Mouse (Mus musculus) stomach, embryonic 14.5 days (tissue): Measurements from ENCODE around the gene Cul9. TPM values are rescaled to one million over a fixed set of nuclear protein-coding genes. Genes with fewer than 3 reads are reported as not detected.

Source experiments
- ATAC-seq: fragments of 200-750 bp; cut with Nextera tagmentation; 2 replicates; pipeline ENCODE4 v1.8.0; 2017; ENCODE audit warnings: low read depth, moderate TSS enrichment; ENCODE audit not compliant: insufficient number of reproducible peaks, insufficient read depth, low FRiP score
- H3K27ac ChIP-seq: fragments of 300-500 bp; sonication (generic); 2 replicates; pipeline ENCODE4 v1.5.1; 2014; ENCODE audit warnings: mild to moderate bottlenecking, low read length, moderate library complexity, mixed read lengths
- H3K27me3 ChIP-seq: fragments of 300-500 bp; sonication (generic); 2 replicates; pipeline ENCODE4 v1.6.1; 2014; ENCODE audit warnings: low read length, control low read depth, mixed read lengths; ENCODE audit not compliant: control insufficient read depth, insufficient read depth
- H3K36me3 ChIP-seq: fragments of 300-500 bp; sonication (generic); 2 replicates; pipeline ENCODE4 v1.6.1; 2014; ENCODE audit warnings: mild to moderate bottlenecking, control low read depth, low read length, moderate library complexity, mixed read lengths; ENCODE audit not compliant: control insufficient read depth, insufficient read depth
- H3K4me1 ChIP-seq: fragments of 300-500 bp; sonication (generic); 2 replicates; pipeline ENCODE4 v1.6.1; 2014; ENCODE audit warnings: low read length, control low read depth, mixed read lengths; ENCODE audit not compliant: control insufficient read depth, insufficient read depth
- H3K4me2 ChIP-seq: fragments of 300-500 bp; sonication (generic); replicated peaks from 2 replicates; pipeline ENCODE4 v1.6.1; 2014; ENCODE audit warnings: low read depth, low read length, control low read depth
- H3K4me3 ChIP-seq: fragments of 300-500 bp; sonication (generic); 2 replicates; pipeline ENCODE4 v1.5.1; 2014; ENCODE audit warnings: low read depth, low read length, control low read depth
- H3K9ac ChIP-seq: fragments of 300-500 bp; sonication (generic); replicated peaks from 2 replicates; pipeline ENCODE4 v1.6.1; 2014; ENCODE audit warnings: low read depth, mild to moderate bottlenecking, control low read depth, low read length, moderate library complexity, mixed read lengths
- H3K9me3 ChIP-seq: fragments of 300-500 bp; sonication (generic); 2 replicates; pipeline ENCODE4 v1.6.1; 2016; ENCODE audit warnings: low read depth, low read length, control low read depth; ENCODE audit not compliant: control insufficient read depth
- WGBS: fragments of 180-500 bp; shearing (Covaris S2); extraction: QIAGEN DNeasy Blood & Tissue Kit; methylation state at CpG from one replicate; pipeline ENCODE4 v1.1.7; 2014; 5-methylcytosine and 5-hydroxymethylcytosine counted together
- polyA plus RNA-seq: library from polyadenylated mRNA; unstranded; fragments of >200 nt; fragmentation: Nextera tagmentation; extraction: Ambion mirVana; gene quantifications from 2 replicates; pipeline ENCODE4 v1.2.1, GENCODE M21; 2014

Gene Cul9
- polyA plus RNA-seq, 1 experiment from 2014 or later, result 5.6 TPM

- Histone ChIP-seq H3K27ac (no peak overlapping the region), H3K9ac (no peak overlapping the region; the same call in 1 of the 2 replicates), H3K4me1 (no peaks in the 10 kb centered on the region), H3K4me2 (peak overlapping the region; percentile 56), H3K9me3 (no peaks in the 10 kb centered on the region), H3K4me3 (peak overlapping the region; percentile 31), H3K27me3 (peaks cover 32% of the 10 kb centered on the region), H3K36me3 (no peaks in the 10 kb centered on the region)
- 5% methylated on average over 22 of the region's 22 CpGs for WGBS
- 0 out of 2 replicates have a peak, but pooled peaks have one; percentile 39 for ATAC-seq
These were observed 59.2 kb downstream of the Cul9 start for GRCm38 (mm10) chr17:46486995-46487394.

GRCm38 (mm10) chr17:46484461-46484875 is 61.7 kb downstream of the Cul9 start:
- no peaks in the 10 kb centered on the region for H3K9me3 ChIP-seq
- WGBS, result 21% methylated on average over 6 of the region's 6 CpGs
- H3K4me2 ChIP-seq, result 0 out of 2 replicates have a peak overlapping the region, but pooled peaks have one; percentile 41
- H3K9ac ChIP-seq, result no peak overlapping the region
- no peak overlapping the region for H3K4me3 ChIP-seq
- H3K4me1 ChIP-seq, result no peaks in the 10 kb centered on the region
- peaks cover 32% of the 10 kb centered on the region for H3K27me3 ChIP-seq
- no peak overlapping the region for H3K27ac ChIP-seq
- H3K36me3 ChIP-seq, result no peaks in the 10 kb centered on the region
- no peak for ATAC-seq

GRCm38 (mm10) chr17:46484021-46484431 is 62.2 kb downstream of the Cul9 start:
- Histone ChIP-seq H3K4me2 (peak overlapping the region; percentile 41), H3K9me3 (no peaks in the 10 kb centered on the region), H3K9ac (no peak overlapping the region), H3K27me3 (peaks cover 32% of the 10 kb centered on the region), H3K36me3 (no peaks in the 10 kb centered on the region), H3K27ac (no peak overlapping the region), H3K4me1 (no peaks in the 10 kb centered on the region), H3K4me3 (peak overlapping the region; percentile 18)
- WGBS, result 3% methylated on average over 13 of the region's 13 CpGs
- ATAC-seq, result no peak

- no peak overlapping the region for H3K9ac ChIP-seq
- H3K4me2 ChIP-seq, result peak overlapping the region; percentile 41
- H3K4me3 ChIP-seq, result peak overlapping the region; percentile 18
- WGBS, result under 1% methylated on average over 16 of the region's 16 CpGs
- no peaks in the 10 kb centered on the region for H3K9me3 ChIP-seq
- no peak overlapping the region for H3K27ac ChIP-seq
- H3K36me3 ChIP-seq, result no peaks in the 10 kb centered on the region
- peaks cover 32% of the 10 kb centered on the region for H3K27me3 ChIP-seq
- peak; percentile 38; the same call in 1 of the 2 replicates for ATAC-seq
- no peaks in the 10 kb centered on the region for H3K4me1 ChIP-seq
These were observed 62.6 kb downstream of the Cul9 start for GRCm38 (mm10) chr17:46483561-46484001.

- Histone ChIP-seq H3K9me3 (no peaks in the 10 kb centered on the region), H3K27me3 (peaks cover 4% of the 10 kb centered on the region; the same call in 1 of the 2 replicates), H3K27ac (no peak overlapping the region), H3K4me2 (no peak overlapping the region), H3K36me3 (no peaks in the 10 kb centered on the region), H3K9ac (no peak overlapping the region), H3K4me3 (no peak overlapping the region), H3K4me1 (no peaks in the 10 kb centered on the region)
- WGBS, result 83% methylated on average over 15 of the region's 15 CpGs
- no peak for ATAC-seq
These were observed 68.9 kb downstream of the Cul9 start for GRCm38 (mm10) chr17:46477286-46477685.

GRCm38 (mm10) chr17:46476601-46477000 is 69.6 kb downstream of the Cul9 start:
- Histone ChIP-seq H3K27ac (no peak overlapping the region), H3K9ac (no peak overlapping the region), H3K36me3 (no peaks in the 10 kb centered on the region), H3K9me3 (no peaks in the 10 kb centered on the region), H3K4me1 (no peaks in the 10 kb centered on the region), H3K4me2 (no peak overlapping the region), H3K4me3 (no peak overlapping the region), H3K27me3 (peaks cover 4% of the 10 kb centered on the region; the same call in 1 of the 2 replicates)
- no peak for ATAC-seq
- WGBS, result 72% methylated on average over 8 of the region's 8 CpGs

GRCm38 (mm10) chr17:46467830-46468229 is 78.4 kb downstream of the Cul9 start:
- H3K9me3 ChIP-seq, result no peaks in the 10 kb centered on the region
- ATAC-seq, result no peak
- H3K36me3 ChIP-seq, result no peaks in the 10 kb centered on the region
- H3K4me3 ChIP-seq, result no peak overlapping the region
- no peak overlapping the region for H3K27ac ChIP-seq
- no peaks in the 10 kb centered on the region for H3K4me1 ChIP-seq
- H3K4me2 ChIP-seq, result no peak overlapping the region
- H3K9ac ChIP-seq, result no peak overlapping the region
- H3K27me3 ChIP-seq, result no peaks in the 10 kb centered on the region
- WGBS, result 62% methylated on average over 9 of the region's 9 CpGs

GRCm38 (mm10) chr17:46462226-46462625 is 84.0 kb downstream of the Cul9 start:
- Histone ChIP-seq H3K9ac (no peak overlapping the region), H3K4me2 (no peak overlapping the region), H3K9me3 (no peaks in the 10 kb centered on the region), H3K4me1 (peaks cover 6% of the 10 kb centered on the region), H3K27ac (no peak overlapping the region), H3K27me3 (peaks cover 21% of the 10 kb centered on the region; the same call in 1 of the 2 replicates), H3K4me3 (no peak overlapping the region), H3K36me3 (no peaks in the 10 kb centered on the region)
- no peak; the same call in 1 of the 2 replicates for ATAC-seq
- WGBS, result 76% methylated on average over 5 of the region's 5 CpGs

- Histone ChIP-seq H3K27ac (no peak overlapping the region), H3K36me3 (no peaks in the 10 kb centered on the region), H3K9me3 (no peaks in the 10 kb centered on the region), H3K4me3 (peak overlapping the region; percentile 30), H3K27me3 (peaks cover 21% of the 10 kb centered on the region), H3K4me1 (peaks cover 6% of the 10 kb centered on the region), H3K4me2 (peak overlapping the region; percentile 57), H3K9ac (no peak overlapping the region)
- no peak for ATAC-seq
- WGBS, result 8% methylated on average over 8 of the region's 8 CpGs
These were observed 84.8 kb downstream of the Cul9 start for GRCm38 (mm10) chr17:46461347-46461746.
